ENCODE assay signal across 22 mouse cellular contexts in the genomic region with DNA sequence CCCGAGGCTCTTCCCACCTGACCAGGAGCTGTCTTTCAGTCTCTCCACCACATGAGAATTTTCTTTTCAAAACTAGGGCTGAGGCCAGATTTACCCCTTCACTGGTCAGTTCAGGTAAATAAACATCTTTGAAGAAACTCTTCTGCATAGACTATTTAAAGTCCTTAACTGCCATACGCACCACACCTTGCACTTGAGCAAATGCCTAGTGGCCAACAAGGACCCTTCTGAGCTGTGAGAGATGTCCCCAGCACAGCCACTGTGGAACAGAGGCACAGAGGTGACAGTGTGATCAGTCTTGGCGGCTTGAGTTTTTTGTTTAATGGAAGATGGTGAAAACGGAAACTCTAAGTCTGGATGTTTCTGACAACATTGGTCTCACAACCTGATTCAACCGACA. TPM values are rescaled to one million over a fixed set of nuclear protein-coding genes. Genes with fewer than 3 reads are reported as not detected.
DNase-seq lines count a peak whose midpoint lies in the region; ATAC-seq and TF ChIP-seq lines count a peak whose summit lies in the region.
"Had no signal": no experiment of that assay in that cellular context is flagged by ENCODE, and none has a peak within 500 bp of the region (broad histone marks: within the 10 kb centered on the region; RNA-seq: fewer than 3 reads in every experiment).

No protein-coding gene starts in this region.

- peaks cover 23% of the 10 kb centered on the region for H3K4me1 ChIP-seq in forebrain, embryonic 14.5 days (ENCODE audit: control insufficient read depth, insufficient read depth, low read length)
- 0 out of 2 replicates have a peak, but pooled peaks cover 13% of the 10 kb centered on the region for H3K4me1 ChIP-seq in forebrain, postnatal 0 days (ENCODE audit: insufficient read depth)
- peaks cover 35% of the 10 kb centered on the region for H3K4me1 ChIP-seq in midbrain, embryonic 14.5 days (ENCODE audit: control insufficient read depth, insufficient read depth, low read length)
- peaks cover 25% of the 10 kb centered on the region for H3K4me1 ChIP-seq in midbrain, embryonic 11.5 days (ENCODE audit: control insufficient read depth, insufficient read depth, low read length)
- peaks cover 21% of the 10 kb centered on the region; the same call in 1 of the 2 replicates for H3K4me1 ChIP-seq in lung, postnatal 0 days (ENCODE audit: insufficient read depth, low read depth, low read length)
- peaks cover 7% of the 10 kb centered on the region; the same call in 1 of the 2 replicates for H3K4me1 ChIP-seq in cerebellum, adult 2 months (ENCODE audit: control insufficient read depth, insufficient read depth, low read length)

- no peak for TF ChIP-seq POLR2A in cerebellum, adult 2 months (IDR thresholded peaks at IDR 0.05; ENCODE audit: borderline replicate concordance, insufficient read depth, low read length)

- H3K36me3 ChIP-seq in forebrain, embryonic 14.5 days (ENCODE audit: control insufficient read depth, insufficient read depth, low read length) = peaks cover 39% of the 10 kb centered on the region
- H3K36me3 ChIP-seq in forebrain, postnatal 0 days (ENCODE audit: insufficient read depth) = peaks cover 23% of the 10 kb centered on the region
- peaks cover 38% of the 10 kb centered on the region for H3K36me3 ChIP-seq in midbrain, embryonic 14.5 days (ENCODE audit: control insufficient read depth, insufficient read depth, low read length)
- peaks cover 11% of the 10 kb centered on the region; the same call in 1 of the 2 replicates for H3K36me3 ChIP-seq in midbrain, embryonic 11.5 days (ENCODE audit: control insufficient read depth, insufficient read depth, low read length)
- H3K36me3 ChIP-seq in lung, postnatal 0 days (ENCODE audit: insufficient read depth, low read length) = no peaks in the 10 kb centered on the region

- no peaks in the 10 kb centered on the region for H3K27me3 ChIP-seq in forebrain, embryonic 14.5 days (replicated peaks; ENCODE audit: control insufficient read depth, insufficient read depth, low read length)
- no peaks in the 10 kb centered on the region for H3K27me3 ChIP-seq in forebrain, postnatal 0 days (ENCODE audit: insufficient read depth, low read length)
- H3K27me3 ChIP-seq in midbrain, embryonic 14.5 days (ENCODE audit: control insufficient read depth, insufficient read depth, low read length) = no peaks in the 10 kb centered on the region
- H3K27me3 ChIP-seq in midbrain, embryonic 11.5 days (ENCODE audit: control insufficient read depth, insufficient read depth, low read length) = no peaks in the 10 kb centered on the region
- H3K27me3 ChIP-seq in lung, postnatal 0 days (replicated peaks; ENCODE audit: insufficient read depth, low read length) = no peaks in the 10 kb centered on the region
- H3K27me3 ChIP-seq in cerebellum, adult 2 months (ENCODE audit: control insufficient read depth, insufficient read depth, low read length) = no peaks in the 10 kb centered on the region
- H3K27me3 ChIP-seq: limb, embryonic 15.5 days; lung, embryonic 15.5 days had no signal

- peak overlapping the region; percentile 13; the same call in 1 of the 2 replicates for H3K9ac ChIP-seq in forebrain, embryonic 14.5 days (ENCODE audit: low read length)
- H3K9ac ChIP-seq in forebrain, postnatal 0 days = no peak overlapping the region
- no peak overlapping the region for H3K9ac ChIP-seq in midbrain, embryonic 14.5 days (replicated peaks; ENCODE audit: low read length)
- H3K9ac ChIP-seq in midbrain, embryonic 11.5 days (ENCODE audit: low read length) = no peak overlapping the region
- no peak overlapping the region for H3K9ac ChIP-seq in lung, postnatal 0 days (replicated peaks; ENCODE audit: low read depth)
- H3K9ac ChIP-seq: limb, embryonic 15.5 days; lung, embryonic 15.5 days had no signal

- no peak overlapping the region for H3K4me3 ChIP-seq in forebrain, embryonic 14.5 days (ENCODE audit: low read depth, low read length)
- no peak overlapping the region for H3K4me3 ChIP-seq in forebrain, postnatal 0 days (ENCODE audit: low read depth, low read length)
- H3K4me3 ChIP-seq in midbrain, embryonic 14.5 days (replicated peaks; ENCODE audit: low read depth, low read length) = no peak overlapping the region
- H3K4me3 ChIP-seq in midbrain, embryonic 11.5 days (ENCODE audit: low read depth, low read length) = no peak overlapping the region
- no peak overlapping the region for H3K4me3 ChIP-seq in lung, postnatal 0 days (ENCODE audit: low read depth, low read length)
- no peak overlapping the region for H3K4me3 ChIP-seq in cerebellum, adult 2 months (replicated peaks; ENCODE audit: insufficient read depth, low read depth, low read length)
- H3K4me3 ChIP-seq: erythroblast, embryonic 14.5 days; limb, embryonic 15.5 days; lung, embryonic 15.5 days had no signal

- no peaks in the 10 kb centered on the region for H3K9me3 ChIP-seq in forebrain, embryonic 14.5 days (replicated peaks; ENCODE audit: control insufficient read depth, low read length)
- H3K9me3 ChIP-seq in forebrain, postnatal 0 days (ENCODE audit: low read length) = no peaks in the 10 kb centered on the region
- no peaks in the 10 kb centered on the region for H3K9me3 ChIP-seq in midbrain, embryonic 14.5 days (ENCODE audit: control insufficient read depth, low read length)
- no peaks in the 10 kb centered on the region for H3K9me3 ChIP-seq in midbrain, embryonic 11.5 days (ENCODE audit: control insufficient read depth, low read length)
- no peaks in the 10 kb centered on the region for H3K9me3 ChIP-seq in lung, postnatal 0 days (ENCODE audit: low read length)
- H3K9me3 ChIP-seq: limb, embryonic 15.5 days; lung, embryonic 15.5 days had no signal

- H3K4me2 ChIP-seq in forebrain, embryonic 14.5 days (ENCODE audit: low read length) = 0 out of 2 replicates have a peak overlapping the region, but pooled peaks have one; percentile 0
- no peak overlapping the region for H3K4me2 ChIP-seq in forebrain, postnatal 0 days (ENCODE audit: low read depth)
- peak overlapping the region; percentile 28; the same call in 1 of the 2 replicates for H3K4me2 ChIP-seq in midbrain, embryonic 14.5 days (ENCODE audit: low read length)
- no peak overlapping the region for H3K4me2 ChIP-seq in midbrain, embryonic 11.5 days
- H3K4me2 ChIP-seq in lung, postnatal 0 days (replicated peaks; ENCODE audit: low read depth, low read length) = no peak overlapping the region
- H3K4me2 ChIP-seq: heart, embryonic 11.5 days; limb, embryonic 15.5 days had no signal

- DNase-seq in forebrain, embryonic 14.5 days (ENCODE audit: low spot score) = no peak
- no peak for DNase-seq in forebrain, postnatal 0 days
- DNase-seq in midbrain, embryonic 14.5 days = no peak
- no peak for DNase-seq in midbrain, embryonic 11.5 days (ENCODE audit: low spot score, missing footprints)
- peak; percentile 78 for DNase-seq in lung, postnatal 0 days (ENCODE audit: low spot score)
- no peak for DNase-seq in thymus, postnatal 25 days
- DNase-seq in cerebellum, adult 2 months = no peak
- DNase-seq: adrenal gland, postnatal 10 days; cerebellum, adult 11 months; cerebellum, postnatal 25 days; heart, postnatal 14 days; kidney, adult 9 months; kidney, postnatal 4 days; right cerebral cortex, postnatal 25 days; thymus, postnatal 36 days had no signal

- H3K27ac ChIP-seq in forebrain, embryonic 14.5 days (ENCODE audit: low read depth, low read length) = no peak overlapping the region
- no peak overlapping the region for H3K27ac ChIP-seq in forebrain, postnatal 0 days (ENCODE audit: low read depth, low read length)
- H3K27ac ChIP-seq in midbrain, embryonic 14.5 days (replicated peaks; ENCODE audit: low read depth, low read length) = no peak overlapping the region
- no peak overlapping the region for H3K27ac ChIP-seq in midbrain, embryonic 11.5 days (ENCODE audit: low read depth, low read length)
- peak overlapping the region; percentile 43 for H3K27ac ChIP-seq in lung, postnatal 0 days (ENCODE audit: low read length)
- no peak overlapping the region for H3K27ac ChIP-seq in cerebellum, adult 2 months (ENCODE audit: insufficient read depth, low read length)
- H3K27ac ChIP-seq: limb, embryonic 15.5 days; lung, embryonic 15.5 days had no signal

- ATAC-seq in forebrain, embryonic 14.5 days = no peak
- no peak for ATAC-seq in forebrain, postnatal 0 days
- no peak for ATAC-seq in midbrain, embryonic 14.5 days (ENCODE audit: low FRiP score, low TSS enrichment)
- no peak for ATAC-seq in midbrain, embryonic 11.5 days (ENCODE audit: low FRiP score)
- peak; percentile 55 for ATAC-seq in lung, postnatal 0 days

- peak; percentile 85 for TF ChIP-seq EP300 in lung, postnatal 0 days (IDR thresholded peaks at IDR 0.05)

- 90% methylated on average over 5 of the region's 5 CpGs for WGBS in forebrain, embryonic 14.5 days
- 83% methylated on average over 5 of the region's 5 CpGs for WGBS in forebrain, postnatal 0 days
- 90% methylated on average over 5 of the region's 5 CpGs for WGBS in midbrain, embryonic 14.5 days
- 87% methylated on average over 5 of the region's 5 CpGs for WGBS in midbrain, embryonic 11.5 days
- WGBS in lung, postnatal 0 days = 44% methylated on average over 5 of the region's 5 CpGs
- WGBS in cerebellum, adult 2 months = 68% methylated on average over 5 of the region's 5 CpGs

- no peak for TF ChIP-seq CTCF in forebrain, postnatal 0 days (IDR thresholded peaks at IDR 0.05; ENCODE audit: low read depth)
- no peak for TF ChIP-seq CTCF in lung, postnatal 0 days (IDR thresholded peaks at IDR 0.05)
- TF ChIP-seq CTCF in cerebellum, adult 2 months (IDR thresholded peaks at IDR 0.05; ENCODE audit: borderline replicate concordance, insufficient read depth, low read depth, low read length) = no peak

RNA-seq across cellular contexts. Expression of gene Smarcb1, which starts 2.4 kb away (rescaled TPM):
- 253 and 292 TPM in 2 replicates for polyA plus RNA-seq in forebrain, embryonic 14.5 days (2014; fragmentation: Nextera tagmentation; extraction: Ambion mirVana)
- total RNA-seq in forebrain, postnatal 0 days (2014; rRNA removed) = 155 and 173 TPM in 2 replicates
- polyA plus RNA-seq in forebrain, postnatal 0 days (2015; fragmentation: Nextera tagmentation; extraction: Ambion mirVana) = 239 and 246 TPM in 2 replicates
- polyA plus RNA-seq in midbrain, embryonic 14.5 days (2014; fragmentation: Nextera tagmentation; extraction: Ambion mirVana) = 277 and 283 TPM in 2 replicates
- polyA plus RNA-seq in midbrain, embryonic 11.5 days (2014; fragmentation: Nextera tagmentation; extraction: Ambion mirVana) = 268 and 274 TPM in 2 replicates
- polyA plus RNA-seq in lung, postnatal 0 days (2015; fragmentation: Nextera tagmentation; extraction: Ambion mirVana) = 109 TPM in 2 replicates
- 78.5 and 82.1 TPM in 2 replicates for polyA plus RNA-seq in cerebellum, adult 2 months (2012; rRNA removed)

RNA-seq across cellular contexts. Expression of gene Chchd10, which starts 13.9 kb away (rescaled TPM):
- polyA plus RNA-seq in forebrain, embryonic 14.5 days (2014; fragmentation: Nextera tagmentation; extraction: Ambion mirVana) = 32.7 TPM in 2 replicates
- total RNA-seq in forebrain, postnatal 0 days (2014; rRNA removed) = 69.9 and 93.0 TPM in 2 replicates
- polyA plus RNA-seq in forebrain, postnatal 0 days (2015; fragmentation: Nextera tagmentation; extraction: Ambion mirVana) = 97.1 and 121 TPM in 2 replicates
- polyA plus RNA-seq in midbrain, embryonic 14.5 days (2014; fragmentation: Nextera tagmentation; extraction: Ambion mirVana) = 44.2 and 76.8 TPM in 2 replicates
- 5.5 and 6.4 TPM in 2 replicates for polyA plus RNA-seq in midbrain, embryonic 11.5 days (2014; fragmentation: Nextera tagmentation; extraction: Ambion mirVana)
- polyA plus RNA-seq in lung, postnatal 0 days (2015; fragmentation: Nextera tagmentation; extraction: Ambion mirVana) = 299 and 347 TPM in 2 replicates
- polyA plus RNA-seq in cerebellum, adult 2 months (2012; rRNA removed) = 567 and 609 TPM in 2 replicates

RNA-seq across cellular contexts. Expression of gene Mmp11, which starts 17.3 kb away (rescaled TPM):
- 19.4 and 25.1 TPM in 2 replicates for polyA plus RNA-seq in forebrain, embryonic 14.5 days (2014; fragmentation: Nextera tagmentation; extraction: Ambion mirVana)
- 11.7 and 13.5 TPM in 2 replicates for total RNA-seq in forebrain, postnatal 0 days (2014; rRNA removed)
- polyA plus RNA-seq in forebrain, postnatal 0 days (2015; fragmentation: Nextera tagmentation; extraction: Ambion mirVana) = 14.3 and 16.5 TPM in 2 replicates
- polyA plus RNA-seq in midbrain, embryonic 14.5 days (2014; fragmentation: Nextera tagmentation; extraction: Ambion mirVana) = 13.3 and 16.5 TPM in 2 replicates
- polyA plus RNA-seq in midbrain, embryonic 11.5 days (2014; fragmentation: Nextera tagmentation; extraction: Ambion mirVana) = 33.6 and 34.6 TPM in 2 replicates
- 118 and 127 TPM in 2 replicates for polyA plus RNA-seq in lung, postnatal 0 days (2015; fragmentation: Nextera tagmentation; extraction: Ambion mirVana)
- 2.3 and 3.0 TPM in 2 replicates for polyA plus RNA-seq in cerebellum, adult 2 months (2012; rRNA removed)
- polyA plus RNA-seq: erythroblast, embryonic 14.5 days had no signal

RNA-seq across cellular contexts. Expression of gene Gm867, which starts 21.4 kb away (rescaled TPM):
- not detected in 2 replicates for polyA plus RNA-seq in forebrain, embryonic 14.5 days (2014; fragmentation: Nextera tagmentation; extraction: Ambion mirVana)
- total RNA-seq in forebrain, postnatal 0 days (2014; rRNA removed) = 0.95 and 2.8 TPM in 2 replicates
- polyA plus RNA-seq in forebrain, postnatal 0 days (2015; fragmentation: Nextera tagmentation; extraction: Ambion mirVana) = 0.97 and 1.0 TPM in 2 replicates
- polyA plus RNA-seq in midbrain, embryonic 14.5 days (2014; fragmentation: Nextera tagmentation; extraction: Ambion mirVana) = 0.22 and 0.53 TPM in 2 replicates
- 0.48 and 1.5 TPM in 2 replicates for polyA plus RNA-seq in midbrain, embryonic 11.5 days (2014; fragmentation: Nextera tagmentation; extraction: Ambion mirVana)
- polyA plus RNA-seq in lung, postnatal 0 days (2015; fragmentation: Nextera tagmentation; extraction: Ambion mirVana) = 5.5 and 6.0 TPM in 2 replicates
- 0.54 and 0.70 TPM in 2 replicates for polyA plus RNA-seq in cerebellum, adult 2 months (2012; rRNA removed)
- polyA plus RNA-seq: intestine, embryonic 14.5 days had no signal

RNA-seq across cellular contexts. Expression of gene Vpreb3, which starts 23.8 kb away (rescaled TPM):
- 0.63 TPM in 1 of 2 replicates, not detected in the other for polyA plus RNA-seq in forebrain, embryonic 14.5 days (2014; fragmentation: Nextera tagmentation; extraction: Ambion mirVana)
- total RNA-seq in forebrain, postnatal 0 days (2014; rRNA removed) = not detected in 2 replicates
- 0.45 and 1.4 TPM in 2 replicates for polyA plus RNA-seq in forebrain, postnatal 0 days (2015; fragmentation: Nextera tagmentation; extraction: Ambion mirVana)
- not detected in 2 replicates for polyA plus RNA-seq in midbrain, embryonic 14.5 days (2014; fragmentation: Nextera tagmentation; extraction: Ambion mirVana)
- polyA plus RNA-seq in midbrain, embryonic 11.5 days (2014; fragmentation: Nextera tagmentation; extraction: Ambion mirVana) = 0.47 and 0.70 TPM in 2 replicates
- 8.8 and 10.1 TPM in 2 replicates for polyA plus RNA-seq in lung, postnatal 0 days (2015; fragmentation: Nextera tagmentation; extraction: Ambion mirVana)
- 0.21 and 1.00 TPM in 2 replicates for polyA plus RNA-seq in cerebellum, adult 2 months (2012; rRNA removed)
- total RNA-seq: layer of hippocampus, postnatal 10 days had no signal
- polyA plus RNA-seq: brain, embryonic 14.5 days; erythroblast, embryonic 14.5 days; intestine, embryonic 14.5 days had no signal

Comparison
In these comparisons a context has a peak if more than half of its experiments do, and no peak if none do; other contexts are left out.
1. H3K4me2 ChIP-seq: peak in forebrain, embryonic 14.5 days (single experiment) and midbrain, embryonic 14.5 days (single experiment); none in forebrain, postnatal 0 days (single experiment), midbrain, embryonic 11.5 days (single experiment) and lung, postnatal 0 days (single experiment).